Mouse (Mus musculus) thymus, postnatal 0 days (tissue): Measurements from ENCODE around the gene Prtg. TPM values are rescaled to one million over a fixed set of nuclear protein-coding genes. Genes with fewer than 3 reads are reported as not detected.

ENCODE experiments used
- DNase-seq: peaks from one replicate; pipeline ENCODE4 v3.0.0-alpha.2; 2015; ENCODE audit warnings: low spot score
- polyA plus RNA-seq: library from polyadenylated mRNA; unstranded; fragments of >200 nt; fragmentation: Nextera tagmentation; extraction: Ambion mirVana; gene quantifications from 2 replicates; pipeline ENCODE4 v1.2.1, GENCODE M21; 2015

Gene Prtg
- polyA plus RNA-seq, 1 experiment from 2014 or later: 0.13 TPM

DNA sequence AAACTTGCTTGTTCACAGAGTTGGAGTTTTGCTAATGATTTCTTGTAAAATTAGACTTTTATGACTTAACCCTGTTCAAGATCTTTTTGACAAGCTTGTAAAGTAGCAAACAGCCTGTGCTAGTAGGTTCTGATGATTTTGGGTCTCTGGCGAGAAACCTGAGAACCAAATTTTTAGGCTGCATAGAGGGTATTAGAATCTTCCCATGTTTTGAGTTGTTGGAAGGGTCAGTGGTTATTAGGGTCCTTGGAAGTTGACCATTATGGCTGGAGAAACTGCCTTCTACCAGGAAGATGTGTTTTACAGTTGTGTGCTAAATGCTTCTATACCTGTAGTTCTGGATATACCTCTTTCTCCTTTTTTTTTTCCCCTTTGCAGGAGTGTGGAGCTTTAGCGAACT is 2.4 kb downstream of the Prtg start:
- no peak for DNase-seq

DNA sequence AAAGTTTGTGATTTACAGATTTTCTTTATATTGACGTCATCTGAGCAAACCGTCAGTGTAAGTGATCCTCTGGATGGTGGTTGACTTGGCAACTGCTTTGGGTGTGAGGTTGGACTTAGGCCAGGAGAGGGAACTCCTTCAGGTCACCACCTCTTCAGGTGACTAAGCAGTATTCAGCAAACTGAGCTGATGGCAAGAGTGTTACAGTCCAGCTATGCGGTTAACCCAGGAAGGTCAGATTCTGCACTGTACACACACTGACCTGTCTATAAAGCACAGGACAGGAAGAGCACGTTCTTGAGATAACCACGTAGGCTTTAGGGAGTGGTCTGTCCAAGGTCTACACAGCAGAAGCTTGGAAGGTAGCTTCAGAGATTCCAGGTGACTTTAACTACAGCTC is 3.9 kb downstream of the Prtg start:
- no peak for DNase-seq

GRCm38 (mm10) chr9:72812091-72812490 is 5.4 kb downstream of the Prtg start:
- no peak for DNase-seq

DNA sequence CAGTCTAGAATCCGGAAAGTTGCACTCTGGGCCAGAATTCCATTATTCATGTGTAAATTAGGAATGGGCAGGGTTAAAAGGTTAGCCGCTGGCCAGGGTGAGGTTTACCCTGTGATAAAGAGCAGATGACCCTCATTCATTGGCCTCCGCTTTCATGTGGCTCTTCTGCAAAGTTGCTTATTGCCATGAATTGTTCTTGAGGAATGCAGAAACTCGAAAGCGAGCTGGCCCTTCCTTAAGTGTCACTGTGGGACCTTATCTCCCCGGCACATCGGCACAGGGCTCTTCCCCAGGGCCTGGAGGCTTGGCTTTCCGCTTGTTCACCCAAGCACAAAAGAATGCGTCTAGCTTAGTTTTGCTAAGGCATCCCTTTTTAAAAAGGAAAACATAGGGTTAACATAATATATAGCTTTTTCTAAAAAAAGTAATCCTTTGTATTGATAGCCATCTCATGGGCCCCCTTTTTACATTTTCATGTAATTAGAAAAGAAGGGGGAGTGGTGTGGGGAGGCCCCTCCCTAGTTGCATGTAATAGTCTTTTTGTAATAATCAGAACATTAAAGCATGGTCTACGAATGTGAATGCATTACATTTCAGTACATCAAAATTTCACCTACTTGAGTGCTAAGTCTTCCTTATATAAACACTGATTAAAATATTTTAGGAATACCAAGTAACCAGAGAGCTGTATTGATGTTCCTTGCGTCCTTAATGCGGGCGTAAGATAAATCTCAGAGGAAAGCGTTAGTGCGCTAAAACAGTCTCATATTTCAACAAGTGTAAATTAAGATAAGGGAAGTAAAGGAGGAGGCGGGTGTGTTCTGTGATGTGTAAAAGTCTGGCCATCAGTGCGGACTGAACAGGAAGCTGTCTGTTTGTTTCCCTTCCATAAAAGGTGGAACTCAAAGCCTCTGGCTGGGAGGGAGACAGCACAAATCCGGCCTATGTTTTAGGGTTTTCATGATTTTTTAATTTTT is 6.2 kb downstream of the Prtg start:
- no peak for DNase-seq

GRCm38 (mm10) chr9:72825511-72825910 is 18.8 kb downstream of the Prtg start:
- no peak for DNase-seq

DNA sequence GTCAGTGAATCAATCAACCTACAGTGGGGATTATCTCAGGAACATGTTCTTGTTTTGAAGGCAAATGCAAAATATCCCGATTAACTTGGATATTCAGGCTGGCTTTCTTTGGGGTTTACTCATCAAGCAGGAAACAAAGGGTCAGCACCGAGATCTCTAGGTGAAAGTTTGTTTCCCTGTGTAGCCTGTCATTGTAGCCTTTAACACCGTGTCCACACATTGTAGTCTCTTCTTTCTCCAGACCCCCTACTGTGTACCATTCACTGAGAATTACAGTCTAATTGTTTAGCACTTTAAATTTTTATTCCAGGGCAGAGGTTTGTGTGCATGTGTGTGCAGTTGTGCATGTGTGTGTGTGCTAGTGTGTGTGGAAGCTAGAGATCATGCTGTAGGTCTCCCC is 19.3 kb downstream of the Prtg start:
- DNase-seq: no peak

DNA sequence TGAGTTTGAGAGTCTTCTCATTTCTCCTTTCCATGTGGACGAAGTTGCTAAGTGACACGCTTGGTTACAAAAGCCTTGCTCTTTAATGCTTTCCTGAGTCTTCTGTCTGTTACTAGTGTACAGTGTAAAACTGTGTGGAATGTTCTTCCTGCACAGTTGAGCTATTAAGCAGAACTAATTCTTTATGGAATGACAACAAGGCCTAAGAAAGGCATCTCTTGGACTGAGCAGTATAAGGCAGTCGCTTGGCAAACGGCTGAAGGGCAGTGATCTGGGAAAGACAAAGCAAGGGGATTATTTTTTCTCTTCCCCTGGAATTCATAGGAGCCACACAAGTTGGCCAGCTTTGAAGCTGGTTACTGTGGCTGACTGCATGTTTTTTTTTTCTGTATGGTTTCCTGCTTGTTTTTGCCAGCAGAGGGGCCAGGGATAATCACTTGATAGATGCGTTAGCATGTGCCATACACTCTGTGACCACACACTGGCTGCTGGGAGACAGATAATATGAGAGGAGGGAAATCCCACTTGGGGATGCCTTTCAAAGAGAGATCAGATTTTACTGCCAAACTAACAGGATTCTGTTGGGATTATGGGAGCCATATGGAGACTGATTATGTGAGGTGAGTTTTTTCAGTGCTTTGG is 22.1 kb downstream of the Prtg start:
- DNase-seq: no peak

DNA sequence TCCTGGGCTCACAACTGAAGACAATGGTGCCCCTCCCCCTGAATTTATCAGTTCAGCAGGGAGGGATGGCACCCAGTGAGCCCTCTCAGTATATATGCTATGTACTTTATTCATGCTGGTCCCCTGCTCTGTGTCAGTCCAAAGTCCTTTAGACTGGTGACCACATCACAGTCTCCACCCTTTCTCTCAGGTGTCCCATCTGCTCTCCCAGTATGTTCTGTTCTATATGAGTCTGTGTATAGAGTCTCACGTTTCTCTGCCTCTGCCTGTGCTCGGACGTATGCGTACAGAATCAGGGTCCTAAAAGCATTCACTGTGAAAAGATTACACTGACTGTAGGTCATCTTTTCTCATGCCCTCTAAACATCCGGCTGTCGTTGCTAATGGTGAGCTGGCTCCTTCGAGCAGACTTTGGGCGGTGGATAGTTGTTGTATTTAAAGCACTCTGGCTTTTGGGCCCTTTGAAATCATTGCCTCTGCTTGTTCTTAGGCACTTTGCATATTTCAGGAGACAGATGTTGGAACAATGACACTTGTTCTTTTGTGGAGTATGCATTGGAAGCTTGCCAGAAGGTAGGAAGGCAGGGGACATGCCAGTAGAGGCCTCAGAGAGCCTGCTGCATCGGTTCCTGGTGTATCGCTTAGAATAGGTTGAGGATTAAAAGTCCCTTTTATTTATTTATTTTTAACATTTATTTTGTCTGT is 27.5 kb downstream of the Prtg start:
- no peak for DNase-seq

DNA sequence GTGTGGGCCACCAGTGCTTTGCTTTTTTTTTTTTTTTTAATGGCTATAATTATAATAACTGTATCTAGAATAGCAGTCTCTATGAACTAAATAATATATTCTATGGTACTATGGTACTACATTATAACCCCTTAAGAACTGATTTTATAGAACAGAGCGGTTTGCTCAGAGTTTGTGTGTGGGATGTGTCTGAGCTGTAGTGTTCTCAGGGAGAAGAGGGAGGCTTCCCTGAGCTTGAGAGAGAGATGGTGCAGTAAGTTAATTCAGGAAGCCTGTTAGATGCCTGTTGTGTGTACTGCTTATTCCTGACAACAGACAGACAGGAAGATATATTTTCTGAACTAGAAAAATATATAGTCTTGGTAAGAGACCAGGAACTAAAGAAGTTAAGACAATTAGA is 28.3 kb downstream of the Prtg start:
- DNase-seq: no peak

DNA sequence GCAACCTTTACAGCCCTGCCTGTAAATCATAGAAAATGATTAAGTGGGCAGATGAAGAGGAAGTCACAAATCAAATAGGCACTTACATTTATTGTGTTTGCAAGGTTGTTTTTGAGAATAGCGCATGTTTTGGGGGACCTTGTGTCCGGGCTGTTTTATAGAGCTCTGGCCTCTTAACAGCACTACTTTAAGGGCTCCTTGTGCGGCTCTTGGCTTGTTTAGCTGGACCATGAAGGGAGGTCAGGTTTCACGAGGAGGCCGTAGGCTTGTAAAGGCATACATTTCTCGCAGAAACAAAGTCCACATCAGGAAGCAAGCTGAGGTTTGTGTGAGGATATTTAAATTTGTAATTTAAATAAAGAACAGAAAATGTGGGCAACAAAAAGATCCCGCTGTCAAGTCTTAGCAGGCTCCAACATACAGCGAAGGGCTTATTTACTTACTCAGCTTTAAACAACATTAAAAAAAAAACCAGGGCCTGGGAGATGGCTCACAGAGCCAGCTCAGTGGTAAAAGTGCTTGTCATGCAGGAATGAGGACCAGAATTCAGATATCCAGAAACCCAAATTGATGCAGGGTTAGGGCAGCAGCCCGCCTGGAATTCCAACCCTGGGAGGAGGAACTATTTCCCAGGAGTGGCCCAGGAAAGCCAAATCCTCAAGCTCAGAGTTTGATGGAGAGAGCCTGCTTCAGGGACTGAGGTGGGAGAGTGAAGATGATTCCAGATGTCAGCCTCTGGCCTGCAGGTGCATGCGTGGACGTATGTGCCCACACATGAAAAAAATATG is 30.2 kb downstream of the Prtg start:
- DNase-seq: no peak

- DNase-seq: no peak
Measured at GRCm38 (mm10) chr9:72837598-72838160, 31.0 kb downstream of the Prtg start.

- DNase-seq: no peak
Measured at GRCm38 (mm10) chr9:72838256-72838655, 31.6 kb downstream of the Prtg start.

DNA sequence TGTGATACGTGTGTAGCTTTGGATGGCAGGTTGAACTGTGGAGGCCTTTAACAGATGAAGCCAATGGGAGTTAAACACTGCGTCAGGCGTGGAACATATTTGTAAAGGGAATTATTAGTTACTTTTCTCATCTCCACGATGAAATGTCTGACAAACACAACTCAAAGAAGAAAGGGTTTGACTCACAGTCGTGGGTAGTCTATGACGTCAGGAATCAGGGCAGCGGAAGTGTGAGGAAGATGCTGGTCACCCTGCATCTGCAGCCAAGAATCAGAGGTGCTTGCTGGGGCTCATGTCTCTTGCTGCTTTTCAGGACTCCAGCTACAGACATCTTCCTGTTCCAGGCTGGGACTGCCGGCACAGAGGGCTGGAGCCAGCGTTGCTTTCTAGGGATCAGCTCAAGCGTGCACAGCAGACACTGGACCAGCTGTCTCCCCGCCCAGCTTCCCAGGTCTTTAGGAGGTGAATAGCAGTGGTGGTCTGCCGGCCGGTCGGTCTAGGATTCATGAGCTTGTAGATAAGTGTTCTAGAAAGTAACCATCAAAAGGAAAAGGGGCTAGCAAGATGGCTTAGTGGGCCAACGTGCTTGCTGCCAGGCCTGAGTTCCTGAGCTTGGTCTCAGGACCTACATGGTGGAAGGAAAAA is 32.8 kb downstream of the Prtg start:
- DNase-seq: no peak

DNA sequence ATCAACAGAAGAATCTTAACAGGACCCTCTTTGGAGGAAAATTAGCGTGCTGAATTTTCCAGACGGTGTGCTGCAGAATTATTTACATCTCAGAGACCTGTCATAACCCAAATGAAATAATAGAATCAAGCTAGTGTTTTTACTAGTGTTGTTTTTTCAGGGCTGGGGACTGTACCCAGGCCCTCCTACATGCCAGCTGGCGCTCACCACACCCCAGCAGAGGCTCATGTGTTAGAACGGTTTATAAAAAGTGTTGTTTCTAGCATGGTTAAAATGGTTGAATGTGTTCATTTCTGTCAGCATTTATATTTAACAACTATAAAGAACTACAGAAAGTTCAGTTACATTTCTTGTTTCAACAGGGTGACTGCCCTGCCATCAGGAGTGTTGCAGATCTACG is 37.8 kb downstream of the Prtg start:
- DNase-seq: no peak

DNA sequence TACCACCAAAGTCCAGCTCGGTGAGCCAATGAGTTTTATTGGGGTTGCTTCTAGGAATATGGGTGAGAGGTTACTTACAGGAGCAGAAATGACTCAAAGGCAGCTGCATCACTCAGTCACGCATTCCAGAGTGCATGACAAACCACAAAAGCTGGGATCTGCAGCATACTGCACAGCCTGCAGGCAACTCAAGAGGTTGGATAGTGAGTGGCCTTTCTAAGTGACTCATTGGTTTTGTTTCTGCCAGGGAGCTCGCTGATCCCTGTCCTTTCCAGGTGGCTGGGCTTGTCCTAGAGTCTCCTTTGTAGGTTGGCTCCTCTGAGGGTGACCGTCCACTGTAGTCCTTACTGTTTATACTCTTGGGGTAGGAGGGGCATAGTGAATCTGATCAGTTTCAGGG is 39.5 kb downstream of the Prtg start:
- DNase-seq: no peak

DNA sequence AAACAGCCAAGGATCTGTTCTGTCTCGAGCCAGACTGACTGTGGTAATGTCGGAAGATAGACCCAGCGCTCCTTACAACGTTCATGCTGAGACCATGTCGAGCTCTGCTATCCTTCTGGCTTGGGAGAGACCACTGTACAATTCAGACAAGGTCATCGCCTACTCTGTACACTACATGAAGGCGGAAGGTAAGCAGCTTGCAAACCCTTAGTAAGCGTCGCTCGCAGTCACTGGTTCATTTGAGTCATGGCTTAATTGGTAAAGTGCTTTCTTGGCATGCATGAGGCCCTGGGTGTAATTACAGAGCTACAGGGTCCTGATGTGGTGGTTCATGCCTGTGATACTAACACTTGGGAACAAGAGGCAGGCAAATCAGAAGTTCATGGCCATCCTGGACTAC is 44.9 kb downstream of the Prtg start:
- DNase-seq: no peak

GRCm38 (mm10) chr9:72851979-72852378 is 45.3 kb downstream of the Prtg start:
- DNase-seq: no peak

DNA sequence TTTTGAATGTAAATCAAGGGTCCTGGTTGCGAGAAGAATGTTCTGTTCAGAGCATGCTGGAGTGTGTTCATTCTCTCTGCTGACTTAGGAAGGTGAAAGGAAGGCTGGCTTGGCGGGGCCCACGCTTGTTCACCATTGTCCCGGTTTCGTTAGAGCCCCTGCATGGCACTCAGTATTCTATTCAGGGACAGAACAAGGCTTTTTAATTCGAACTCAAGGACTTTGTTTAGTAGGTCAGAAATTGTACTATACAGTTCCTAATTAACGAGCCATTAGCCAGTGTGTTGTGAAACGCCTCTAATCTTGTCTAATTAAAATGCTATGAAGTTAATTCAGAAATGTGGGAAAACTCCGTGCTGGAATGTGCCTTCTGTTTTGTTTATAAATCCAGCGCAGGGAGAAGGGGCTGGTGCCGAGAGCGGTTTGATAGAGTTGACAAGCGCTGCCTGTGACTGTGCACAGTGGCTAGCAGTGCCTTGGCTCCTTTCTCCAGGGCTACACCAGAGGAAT is 47.1 kb downstream of the Prtg start:
- DNase-seq: no peak

GRCm38 (mm10) chr9:72856721-72857120 is 50.0 kb downstream of the Prtg start:
- no peak for DNase-seq

- DNase-seq: no peak
Measured at GRCm38 (mm10) chr9:72860764-72861163, 54.1 kb downstream of the Prtg start.
